Mouse (Mus musculus) ES-E14 (cell line): ENCODE data around the gene Anks3.

Experiments
- HCFC1 ChIP-seq: IDR thresholded peaks from 2 replicates; pipeline ENCODE4 v1.6.1; 2012; ENCODE audit warnings: low read length, inconsistent platforms, borderline replicate concordance; ENCODE audit not compliant: insufficient read depth
- ZC3H11A ChIP-seq: IDR thresholded peaks from 2 replicates; pipeline ENCODE4 v1.6.1; 2012; ENCODE audit warnings: low read depth, mild to moderate bottlenecking, inconsistent platforms, low read length, borderline replicate concordance
- ZNF384 ChIP-seq: IDR thresholded peaks from 2 replicates; pipeline ENCODE4 v1.6.1; 2012; ENCODE audit warnings: low read depth, low read length, inconsistent platforms

GRCm38 (mm10) chr16:4943431-4943830 lies 20.6 kb downstream of the Anks3 start:
- TF ChIP-seq ZC3H11A = no peak
- TF ChIP-seq HCFC1 = no peak
- no peak for TF ChIP-seq ZNF384
